Mouse (Mus musculus) midbrain, embryonic 13.5 days (tissue): ENCODE results near the gene Plekhg3. TPM values are rescaled to one million over a fixed set of nuclear protein-coding genes. Genes with fewer than 3 reads are reported as not detected.
A peak's percentile ranks its signal among the peaks of the same experiment; 100 is the strongest.

Experiments used
- ATAC-seq: fragments of 200-750 bp; cut with Nextera tagmentation; 2 replicates; pipeline ENCODE4 v1.8.0; 2017; ENCODE audit warnings: mild to moderate bottlenecking, moderate TSS enrichment, moderate library complexity
- H3K27ac ChIP-seq: fragments of 300-500 bp; sonication (generic); 2 replicates; pipeline ENCODE4 v1.5.1; 2015; ENCODE audit warnings: inconsistent platforms, mild to moderate bottlenecking, moderate library complexity
- H3K27me3 ChIP-seq: fragments of 300-500 bp; sonication (generic); 2 replicates; pipeline ENCODE4 v1.6.1; 2015; ENCODE audit warnings: mild to moderate bottlenecking, inconsistent platforms
- H3K36me3 ChIP-seq: fragments of 300-500 bp; sonication (generic); 2 replicates; pipeline ENCODE4 v1.6.1; 2015; ENCODE audit warnings: mild to moderate bottlenecking, inconsistent platforms
- H3K4me1 ChIP-seq: fragments of 300-500 bp; sonication (generic); replicated peaks from 2 replicates; pipeline ENCODE4 v1.6.1; 2015; ENCODE audit warnings: inconsistent platforms
- H3K4me2 ChIP-seq: fragments of 300-500 bp; sonication (generic); replicated peaks from 2 replicates; pipeline ENCODE4 v1.6.1; 2015; ENCODE audit warnings: moderate library complexity, mild to moderate bottlenecking, inconsistent platforms
- H3K4me3 ChIP-seq: fragments of 300-500 bp; sonication (generic); replicated peaks from 2 replicates; pipeline ENCODE4 v1.5.1; 2015; ENCODE audit warnings: mild to moderate bottlenecking, inconsistent platforms
- H3K9ac ChIP-seq: fragments of 300-500 bp; sonication (generic); replicated peaks from 2 replicates; pipeline ENCODE4 v1.6.1; 2015; ENCODE audit warnings: mild to moderate bottlenecking, inconsistent platforms
- H3K9me3 ChIP-seq: fragments of 300-500 bp; sonication (generic); 2 replicates; pipeline ENCODE4 v1.6.1; 2016; ENCODE audit warnings: mild to moderate bottlenecking, inconsistent platforms
- WGBS: fragments of 180-500 bp; shearing (Covaris S2); methylation state at CpG from one replicate; pipeline ENCODE4 v1.1.7; 2015; 5-methylcytosine and 5-hydroxymethylcytosine counted together
- polyA plus RNA-seq: library from polyadenylated mRNA; unstranded; fragments of >200 nt; fragmentation: Nextera tagmentation; extraction: Ambion mirVana; gene quantifications from 2 replicates; pipeline ENCODE4 v1.2.1, GENCODE M21; 2015

Gene Plekhg3
- polyA plus RNA-seq, 1 experiment from 2014 or later = 0.78 TPM

DNA sequence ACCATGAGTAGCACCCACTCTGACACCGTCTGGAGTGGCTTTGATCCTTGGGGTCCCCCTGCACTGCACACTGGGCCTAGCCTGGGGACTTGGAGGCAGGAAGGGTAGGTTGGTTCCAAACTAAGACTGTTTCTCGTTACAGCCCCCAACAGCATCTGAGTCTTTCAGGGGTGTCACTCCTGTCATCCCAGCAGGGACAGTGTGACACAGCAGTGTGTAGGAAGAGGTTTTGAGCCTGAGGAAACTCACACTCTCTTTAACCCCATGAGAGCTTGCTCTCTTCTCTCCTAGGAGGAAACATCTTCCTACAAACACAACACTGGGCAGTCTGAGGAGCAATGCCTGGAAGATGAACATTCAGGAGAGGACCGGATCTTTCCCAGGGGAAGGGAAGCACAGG, 63.9 kb downstream of the Plekhg3 start:
- ATAC-seq = peak; percentile 43; the same call in 1 of the 2 replicates
- Histone ChIP-seq H3K4me2 (no peak overlapping the region), H3K9ac (no peak overlapping the region), H3K4me3 (no peak overlapping the region), H3K36me3 (no peaks in the 10 kb centered on the region), H3K27ac (no peak overlapping the region), H3K9me3 (no peaks in the 10 kb centered on the region), H3K4me1 (peaks cover 11% of the 10 kb centered on the region), H3K27me3 (no peaks in the 10 kb centered on the region; the same call in 1 of the 2 replicates)
- WGBS = 68% methylated on average over 3 of the region's 3 CpGs

DNA sequence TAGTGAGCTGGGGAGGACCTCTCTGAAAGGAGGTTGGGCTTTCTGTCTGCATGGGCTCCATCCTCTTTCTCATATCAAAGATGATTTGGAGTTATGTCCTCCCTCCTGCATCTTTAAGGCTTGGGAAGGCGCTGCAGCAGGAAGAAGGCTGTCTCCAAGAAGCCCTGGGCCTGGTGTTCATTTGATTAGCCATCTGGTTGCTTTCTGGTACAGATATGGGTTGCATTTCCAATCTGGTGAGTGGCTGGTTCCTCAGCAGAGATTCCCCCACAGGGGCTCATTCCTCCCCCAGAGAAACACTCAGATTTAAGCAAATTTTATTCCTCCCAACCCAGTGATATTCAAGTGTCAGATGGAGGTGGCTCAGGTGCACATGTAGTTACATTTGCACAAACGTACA, 65.1 kb downstream of the Plekhg3 start:
- Histone ChIP-seq H3K4me1 (peaks cover 11% of the 10 kb centered on the region), H3K4me2 (no peak overlapping the region), H3K27me3 (no peaks in the 10 kb centered on the region; the same call in 1 of the 2 replicates), H3K9ac (no peak overlapping the region), H3K4me3 (no peak overlapping the region), H3K27ac (no peak overlapping the region), H3K9me3 (no peaks in the 10 kb centered on the region), H3K36me3 (no peaks in the 10 kb centered on the region)
- no peak for ATAC-seq
- WGBS = 87% methylated on average over 2 of the region's 2 CpGs

DNA sequence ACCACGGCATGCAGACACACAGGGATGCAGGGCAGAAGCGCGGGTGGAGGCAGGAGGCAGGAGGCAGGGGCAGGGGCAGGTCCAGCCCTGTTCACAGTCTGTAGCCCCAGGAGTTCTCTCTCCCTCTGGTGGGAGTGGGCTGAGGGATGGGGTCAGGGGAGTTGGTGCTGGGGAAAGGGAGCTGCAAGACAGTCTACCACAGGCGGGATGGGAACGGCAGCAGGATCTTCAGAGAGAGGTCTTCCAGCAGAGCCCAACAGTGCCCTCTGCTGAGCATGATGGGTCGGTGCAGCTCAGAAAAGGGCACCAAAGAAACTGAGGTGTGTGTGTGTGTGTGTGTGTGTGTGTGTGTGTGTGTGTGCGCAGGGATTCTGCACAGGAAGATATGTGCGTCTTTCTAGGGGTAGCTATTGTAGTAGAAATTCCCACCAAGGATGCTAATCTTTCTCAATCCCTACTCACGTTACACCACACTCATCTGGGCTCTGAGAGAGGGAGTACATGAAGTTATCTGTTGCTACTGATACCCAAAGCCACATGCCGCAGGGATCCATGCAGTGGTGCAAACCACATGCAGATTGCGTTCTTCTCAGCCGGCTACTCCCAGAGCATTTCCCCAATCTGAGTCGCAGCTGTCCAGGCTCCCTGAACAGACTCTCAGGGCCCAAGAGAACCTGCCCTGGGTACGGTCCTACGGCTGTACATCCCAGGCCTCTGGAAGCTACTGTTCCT, 65.8 kb downstream of the Plekhg3 start:
- WGBS = 58% methylated on average over 15 of the region's 15 CpGs

GRCm38 (mm10) chr12:76597577-76598100, 66.9 kb downstream of the Plekhg3 start:
- Histone ChIP-seq H3K27ac (no peak overlapping the region), H3K9ac (no peak overlapping the region), H3K27me3 (no peaks in the 10 kb centered on the region; the same call in 1 of the 2 replicates), H3K4me1 (peaks cover 11% of the 10 kb centered on the region), H3K36me3 (no peaks in the 10 kb centered on the region), H3K4me3 (no peak overlapping the region), H3K4me2 (no peak overlapping the region), H3K9me3 (no peaks in the 10 kb centered on the region)
- WGBS = 84% methylated on average over 15 of the region's 15 CpGs
- ATAC-seq = no peak

More for the DNA sequence above, 65.8 kb downstream of the Plekhg3 start:
- no peak overlapping the region for H3K4me2 ChIP-seq
- peaks cover 11% of the 10 kb centered on the region for H3K4me1 ChIP-seq
- H3K27me3 ChIP-seq = no peaks in the 10 kb centered on the region; the same call in 1 of the 2 replicates
- H3K9me3 ChIP-seq = no peaks in the 10 kb centered on the region
- no peak overlapping the region for H3K9ac ChIP-seq
- ATAC-seq = peak; percentile 44
- H3K27ac ChIP-seq = no peak overlapping the region
- no peak overlapping the region for H3K4me3 ChIP-seq
- H3K36me3 ChIP-seq = no peaks in the 10 kb centered on the region

DNA sequence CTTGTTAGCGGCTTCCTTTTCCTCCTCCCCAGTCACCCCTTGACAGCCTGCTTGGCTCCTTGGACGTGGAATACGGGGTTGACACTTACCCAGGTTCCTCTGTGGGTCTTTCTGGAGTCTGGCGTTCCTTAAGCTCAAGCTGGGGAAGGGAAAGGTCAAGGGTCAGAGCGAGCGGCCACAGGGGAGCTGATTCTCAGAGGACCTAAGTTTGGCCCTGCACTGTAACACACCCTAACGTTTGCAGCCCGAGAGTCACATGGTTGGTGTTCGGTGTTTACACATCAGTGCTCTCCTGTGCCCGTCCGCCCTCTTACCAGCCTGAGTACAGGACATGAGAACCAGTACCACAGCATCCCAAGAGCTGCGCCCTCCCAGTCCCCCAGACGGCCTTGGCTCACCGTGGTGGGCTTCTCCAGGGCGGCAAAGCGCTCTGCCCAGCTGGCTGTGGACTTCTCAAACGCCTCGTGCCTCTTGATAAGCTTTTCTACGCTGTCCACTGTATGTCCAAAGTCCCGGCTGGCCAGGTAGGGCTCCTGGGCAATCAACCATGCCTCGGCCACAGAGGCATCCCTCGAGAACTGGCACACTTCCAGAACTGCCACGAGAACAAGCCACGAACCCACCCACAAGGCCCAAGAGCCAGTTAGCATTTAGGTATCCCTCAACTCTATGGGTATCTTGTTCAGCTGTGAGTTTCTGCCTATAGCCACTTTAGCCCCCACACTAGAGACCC, 67.7 kb downstream of the Plekhg3 start:
- H3K4me3 ChIP-seq = no peak overlapping the region
- ATAC-seq = no peak
- H3K9me3 ChIP-seq = no peaks in the 10 kb centered on the region

GRCm38 (mm10) chr12:76603779-76604178, 73.1 kb downstream of the Plekhg3 start:
- H3K36me3 ChIP-seq = no peaks in the 10 kb centered on the region
- H3K4me1 ChIP-seq = 0 out of 2 replicates have a peak, but pooled peaks cover 2% of the 10 kb centered on the region
- no peak overlapping the region for H3K27ac ChIP-seq
- no peak for ATAC-seq
- H3K9me3 ChIP-seq = no peaks in the 10 kb centered on the region
- no peaks in the 10 kb centered on the region for H3K27me3 ChIP-seq
- H3K9ac ChIP-seq = no peak overlapping the region
- H3K4me3 ChIP-seq = no peak overlapping the region
- no peak overlapping the region for H3K4me2 ChIP-seq
- whole genome bisulfite sequencing = 93% methylated on average over 9 of the region's 9 CpGs

More for the DNA sequence above, 67.7 kb downstream of the Plekhg3 start:
- 78% methylated on average over 24 of the region's 24 CpGs for WGBS
- H3K4me2 ChIP-seq = no peak overlapping the region
- H3K27ac ChIP-seq = no peak overlapping the region
- H3K4me1 ChIP-seq = peaks cover 11% of the 10 kb centered on the region
- no peaks in the 10 kb centered on the region; the same call in 1 of the 2 replicates for H3K27me3 ChIP-seq
- no peak overlapping the region for H3K9ac ChIP-seq
- no peaks in the 10 kb centered on the region for H3K36me3 ChIP-seq

GRCm38 (mm10) chr12:76604546-76604945, 73.9 kb downstream of the Plekhg3 start:
- no peaks in the 10 kb centered on the region for H3K36me3 ChIP-seq
- no peak overlapping the region for H3K27ac ChIP-seq
- 0 out of 2 replicates have a peak, but pooled peaks cover 2% of the 10 kb centered on the region for H3K4me1 ChIP-seq
- no peaks in the 10 kb centered on the region for H3K9me3 ChIP-seq
- H3K4me3 ChIP-seq = no peak overlapping the region
- ATAC-seq = no peak
- H3K27me3 ChIP-seq = no peaks in the 10 kb centered on the region
- H3K9ac ChIP-seq = no peak overlapping the region
- no peak overlapping the region for H3K4me2 ChIP-seq
- 62% methylated on average over 4 of the region's 4 CpGs for WGBS

DNA sequence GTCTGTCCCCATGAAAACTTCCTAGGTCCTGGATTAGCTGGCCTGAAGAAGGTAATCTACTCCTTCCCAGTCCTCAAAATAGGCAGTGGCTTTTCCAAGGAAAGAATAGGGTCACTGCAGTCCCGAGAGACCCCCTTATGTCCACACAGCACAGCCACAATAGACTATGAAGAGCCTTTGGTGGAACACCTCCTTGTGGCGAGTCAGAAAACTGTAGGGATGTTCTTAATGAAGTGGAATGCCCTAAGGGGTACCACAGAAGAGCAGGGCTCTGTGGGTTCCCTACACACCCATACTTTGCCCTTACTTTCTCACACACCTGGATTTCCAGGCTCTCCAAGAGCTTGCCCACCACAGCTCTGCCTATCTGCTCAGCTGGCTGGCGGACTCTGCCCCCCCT, 75.1 kb downstream of the Plekhg3 start:
- 0 out of 2 replicates have a peak, but pooled peaks have one; percentile 3 for ATAC-seq
- H3K9ac ChIP-seq = no peak overlapping the region
- no peaks in the 10 kb centered on the region for H3K27me3 ChIP-seq
- 0 out of 2 replicates have a peak, but pooled peaks cover 2% of the 10 kb centered on the region for H3K4me1 ChIP-seq
- H3K36me3 ChIP-seq = no peaks in the 10 kb centered on the region
- no peak overlapping the region for H3K4me3 ChIP-seq
- 54% methylated on average over 3 of the region's 3 CpGs for WGBS
- H3K4me2 ChIP-seq = no peak overlapping the region
- H3K27ac ChIP-seq = no peak overlapping the region
- H3K9me3 ChIP-seq = no peaks in the 10 kb centered on the region

GRCm38 (mm10) chr12:76608241-76608640, 77.5 kb downstream of the Plekhg3 start:
- no peak overlapping the region for H3K9ac ChIP-seq
- H3K27ac ChIP-seq = no peak overlapping the region
- no peaks in the 10 kb centered on the region for H3K9me3 ChIP-seq
- no peak overlapping the region for H3K4me2 ChIP-seq
- 88% methylated on average over 11 of the region's 11 CpGs for WGBS
- no peaks in the 10 kb centered on the region for H3K27me3 ChIP-seq
- H3K36me3 ChIP-seq = no peaks in the 10 kb centered on the region
- ATAC-seq = no peak
- H3K4me3 ChIP-seq = no peak overlapping the region
- H3K4me1 ChIP-seq = 0 out of 2 replicates have a peak, but pooled peaks cover 2% of the 10 kb centered on the region

GRCm38 (mm10) chr12:76608997-76609565, 78.4 kb downstream of the Plekhg3 start:
- H3K27ac ChIP-seq = no peak overlapping the region
- no peak overlapping the region for H3K9ac ChIP-seq
- no peaks in the 10 kb centered on the region for H3K9me3 ChIP-seq
- ATAC-seq = no peak
- WGBS = 83% methylated on average over 15 of the region's 15 CpGs
- 0 out of 2 replicates have a peak, but pooled peaks cover 2% of the 10 kb centered on the region for H3K4me1 ChIP-seq
- H3K4me2 ChIP-seq = no peak overlapping the region
- no peaks in the 10 kb centered on the region for H3K36me3 ChIP-seq
- H3K4me3 ChIP-seq = no peak overlapping the region
- H3K27me3 ChIP-seq = no peaks in the 10 kb centered on the region

DNA sequence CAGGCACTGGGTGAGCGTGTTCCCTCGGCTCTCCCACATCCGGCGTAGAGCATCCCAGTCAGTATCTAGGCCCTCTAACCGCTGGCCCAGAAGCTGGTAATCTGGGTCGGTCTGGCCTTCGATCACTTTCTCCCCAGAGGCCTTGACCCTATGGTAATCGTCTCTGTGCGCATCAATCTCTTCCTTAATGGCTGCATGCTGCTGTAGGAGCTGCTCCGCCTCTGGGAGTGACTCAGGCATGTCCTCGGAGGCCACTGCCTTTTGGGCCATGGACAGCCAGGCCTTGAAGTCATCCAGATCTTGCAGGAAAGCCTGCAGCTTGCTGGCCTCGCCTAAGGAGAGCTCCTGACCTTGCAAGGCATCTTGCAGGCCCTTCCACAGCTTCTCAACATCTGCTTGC, 81.9 kb downstream of the Plekhg3 start:
- WGBS = 80% methylated on average over 12 of the region's 12 CpGs
- H3K4me1 ChIP-seq = 0 out of 2 replicates have a peak, but pooled peaks cover 2% of the 10 kb centered on the region
- H3K9ac ChIP-seq = no peak overlapping the region
- H3K4me2 ChIP-seq = no peak overlapping the region
- H3K27me3 ChIP-seq = no peaks in the 10 kb centered on the region
- no peak overlapping the region for H3K27ac ChIP-seq
- H3K4me3 ChIP-seq = no peak overlapping the region
- H3K9me3 ChIP-seq = no peaks in the 10 kb centered on the region
- H3K36me3 ChIP-seq = no peaks in the 10 kb centered on the region
- ATAC-seq = no peak
